Mouse (Mus musculus): ENCODE results near the gene Rtn4r.

- TF ChIP-seq POLR2A (IDR thresholded peaks at IDR 0.05; ENCODE audit: control insufficient read depth in 1 of 2, insufficient read depth in 1 of 2, low read depth in 1 of 2, low read length in 2 of 2, poor library complexity in 1 of 2) = no peak
- TF ChIP-seq CTCF (IDR thresholded peaks at IDR 0.05 in 2 of 3, conservative IDR thresholded peaks at IDR 0.05 in 1 of 3; ENCODE audit: control insufficient read depth in 1 of 3, insufficient read depth in 1 of 3, low read depth in 2 of 3, low read length in 3 of 3, poor library complexity in 1 of 3, severe bottlenecking in 1 of 3) = no peak
- TF ChIP-seq RAD21 (IDR thresholded peaks at IDR 0.05; ENCODE audit: low read depth, low read length) = no peak
Observed at GRCm38 (mm10) chr16:18181398-18181797, 54.0 kb downstream of the Rtn4r start.
